Mouse (Mus musculus): ENCODE measurements around the gene 4933411K16Rik. TPM values are rescaled to one million over a fixed set of nuclear protein-coding genes. Genes with fewer than 3 reads are reported as not detected.

The 4933411K16Rik gene
- total and polyA plus RNA-seq, 3 experiments, result 0.10 TPM; not detected in 2

DNA sequence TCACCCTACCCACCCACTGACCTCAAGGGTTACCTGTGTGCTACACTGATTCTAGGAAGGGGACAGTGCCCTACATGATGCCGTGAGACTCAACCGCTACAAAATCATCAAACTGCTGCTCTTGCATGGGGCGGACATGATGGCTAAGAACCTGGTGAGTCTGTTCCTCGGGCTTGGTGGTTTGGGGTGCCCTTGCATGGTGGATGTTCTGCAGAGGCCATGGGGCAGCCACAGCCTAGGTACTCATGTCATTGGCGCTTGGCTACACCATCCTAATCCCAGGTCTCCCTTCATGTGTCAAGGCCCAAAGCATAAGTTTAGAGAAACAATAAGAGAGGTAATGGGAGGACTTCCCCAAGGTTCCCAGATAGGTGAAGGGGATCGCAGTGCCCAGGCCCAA is 8.1 kb upstream of the 4933411K16Rik start:
- Histone ChIP-seq H3K9me3 (replicated peaks; ENCODE audit: insufficient read depth, low read length) (no peaks in the 10 kb centered on the region), H3K9ac (ENCODE audit: control insufficient read depth, low read depth, low read length, poor library complexity, severe bottlenecking) (no peak overlapping the region), H3K36me3 (ENCODE audit: control insufficient read depth in 1 of 2, insufficient read depth in 2 of 2, low read length in 2 of 2) (no peaks in the 10 kb centered on the region), H3K27me3 (ENCODE audit: control insufficient read depth in 1 of 2, insufficient read depth in 2 of 2, low read length in 2 of 2) (peaks cover 5 to 8% of the 10 kb centered on the region in 2 experiments), H3K79me2 (ENCODE audit: control insufficient read depth, insufficient read depth, low read length, poor library complexity) (no peaks in the 10 kb centered on the region), H3K4me1 (ENCODE audit: control insufficient read depth in 1 of 2, insufficient read depth in 2 of 2, low read length in 2 of 2) (peaks cover 0 to 8% of the 10 kb centered on the region in 2 experiments; a peak in 2 of 4 replicates), H3K4me3 (ENCODE audit: control insufficient read depth in 1 of 2, insufficient read depth in 1 of 2, low read depth in 2 of 2, low read length in 2 of 2) (no peak overlapping the region), H3K27ac (ENCODE audit: control insufficient read depth, low read depth, low read length) (no peak overlapping the region)
- no peak for TF ChIP-seq BHLHE40 (IDR thresholded peaks at IDR 0.05; ENCODE audit: borderline replicate concordance, low read depth, low read length)
- TF ChIP-seq RAD21 (IDR thresholded peaks at IDR 0.05; ENCODE audit: low read depth, low read length), result no peak
- TF ChIP-seq MAFK (IDR thresholded peaks at IDR 0.05; ENCODE audit: borderline replicate concordance, low read depth, low read length), result no peak
- TF ChIP-seq MYC (IDR thresholded peaks at IDR 0.05; ENCODE audit: low read depth, low read length), result no peak
- no peak for DNase-seq (ENCODE audit: low read depth, low spot score)

- peaks cover 1 to 4% of the 10 kb centered on the region in 2 experiments for H3K27me3 ChIP-seq (ENCODE audit: control insufficient read depth in 1 of 2, insufficient read depth in 2 of 2, low read length in 2 of 2)
- no peaks in the 10 kb centered on the region for H3K79me2 ChIP-seq (ENCODE audit: control insufficient read depth, insufficient read depth, low read length, poor library complexity)
- peak within 1 kb of the TSS; percentile 50 for H3K9ac ChIP-seq (ENCODE audit: control insufficient read depth, low read depth, low read length, poor library complexity, severe bottlenecking)
- H3K27ac ChIP-seq (ENCODE audit: control insufficient read depth, low read depth, low read length), result no peak within 1 kb of the TSS
- peak within 1 kb of the TSS; percentile 51 to 53 for H3K4me3 ChIP-seq (ENCODE audit: control insufficient read depth in 1 of 2, insufficient read depth in 1 of 2, low read depth in 2 of 2, low read length in 2 of 2)
- no peaks in the 10 kb centered on the region for H3K9me3 ChIP-seq (replicated peaks; ENCODE audit: insufficient read depth, low read length)
- H3K36me3 ChIP-seq (ENCODE audit: control insufficient read depth in 1 of 2, insufficient read depth in 2 of 2, low read length in 2 of 2), result no peaks in the 10 kb centered on the region
- TF ChIP-seq NRF1 (IDR thresholded peaks at IDR 0.05; ENCODE audit: insufficient read depth, low read depth, low read length, poor library complexity, severe bottlenecking), result no peak
- no peak for TF ChIP-seq ZMIZ1 (IDR thresholded peaks at IDR 0.05; ENCODE audit: low read depth, low read length)
- peak; percentile 36; the same call in 1 of the 2 replicates for TF ChIP-seq TBP (IDR thresholded peaks at IDR 0.05; ENCODE audit: low read depth, low read length)
- no peak for TF ChIP-seq CHD2 (IDR thresholded peaks at IDR 0.05; ENCODE audit: low read length)
- TF ChIP-seq CTCF (IDR thresholded peaks at IDR 0.05 in 2 of 3, conservative IDR thresholded peaks at IDR 0.05 in 1 of 3; ENCODE audit: control insufficient read depth in 1 of 3, insufficient read depth in 1 of 3, low read depth in 2 of 3, low read length in 3 of 3, poor library complexity in 1 of 3, severe bottlenecking in 1 of 3), result peak; percentile 86 to 98 (median 87)
- TF ChIP-seq SMC3 (IDR thresholded peaks at IDR 0.05; ENCODE audit: low read depth, low read length), result peak; percentile 96
- TF ChIP-seq ZC3H11A (IDR thresholded peaks at IDR 0.05; ENCODE audit: low read depth, low read length), result peak; percentile 69
- peak; percentile 72 for TF ChIP-seq RAD21 (IDR thresholded peaks at IDR 0.05; ENCODE audit: low read depth, low read length)
- TF ChIP-seq USF1 (IDR thresholded peaks at IDR 0.05; ENCODE audit: low read depth, low read length), result peak; percentile 96
- peak; percentile 71 for TF ChIP-seq HCFC1 (IDR thresholded peaks at IDR 0.05; ENCODE audit: low read depth, low read length)
- no peak for TF ChIP-seq GABPA (IDR thresholded peaks at IDR 0.05; ENCODE audit: low read depth, low read length)
- peak; percentile 93 for TF ChIP-seq SIN3A (IDR thresholded peaks at IDR 0.05; ENCODE audit: low read length)
- TF ChIP-seq JUND (IDR thresholded peaks at IDR 0.05; ENCODE audit: low read depth, low read length), result no peak
- no peak for TF ChIP-seq MYB (IDR thresholded peaks at IDR 0.05; ENCODE audit: low read depth, low read length)
- no peak for TF ChIP-seq E2F4 (IDR thresholded peaks at IDR 0.05; ENCODE audit: borderline replicate concordance, low read depth, low read length)
- TF ChIP-seq MYC (IDR thresholded peaks at IDR 0.05; ENCODE audit: low read depth, low read length), result peak; percentile 97
- no peak for TF ChIP-seq UBTF (IDR thresholded peaks at IDR 0.05; ENCODE audit: borderline replicate concordance, insufficient read depth, low read depth, low read length)
- TF ChIP-seq ETS1 (IDR thresholded peaks at IDR 0.05; ENCODE audit: low read depth, low read length), result peak; percentile 60
- peak; percentile 94 for TF ChIP-seq MXI1 (IDR thresholded peaks at IDR 0.05; ENCODE audit: low read depth, low read length)
- peak; percentile 46 to 80; a peak in 3 of 4 replicates for TF ChIP-seq USF2 (IDR thresholded peaks at IDR 0.05; ENCODE audit: borderline replicate concordance in 1 of 2, insufficient read depth in 1 of 2, low read depth in 1 of 2, low read length in 2 of 2)
- peak; percentile 40; the same call in 1 of the 2 replicates for TF ChIP-seq ZNF384 (IDR thresholded peaks at IDR 0.05; ENCODE audit: low read depth, low read length)
- TF ChIP-seq ELF1 (IDR thresholded peaks at IDR 0.05; ENCODE audit: low read depth, low read length), result peak; percentile 46; the same call in 1 of the 2 replicates
- TF ChIP-seq RCOR1 (IDR thresholded peaks at IDR 0.05; ENCODE audit: low read depth, low read length), result peak; percentile 67
- TF ChIP-seq TAL1 (IDR thresholded peaks at IDR 0.05; ENCODE audit: low read length), result no peak
- TF ChIP-seq BHLHE40 (IDR thresholded peaks at IDR 0.05; ENCODE audit: borderline replicate concordance, low read depth, low read length), result peak; percentile 100
- peak; percentile 99 for TF ChIP-seq MAX (IDR thresholded peaks at IDR 0.05; ENCODE audit: low read length)
- peak; percentile 97 for DNase-seq (ENCODE audit: low read depth, low spot score)
- H3K4me1 ChIP-seq (ENCODE audit: control insufficient read depth in 1 of 2, insufficient read depth in 2 of 2, low read length in 2 of 2), result peaks cover 0 to 8% of the 10 kb centered on the region in 2 experiments; a peak in 2 of 4 replicates
Measured at GRCm38 (mm10) chr19:42045269-42046102, 6.6 kb upstream of the 4933411K16Rik start, which contains the start of gene Hoga1. Hoga1 (plus strand) TSS chr19:42045610.

All from MEL (cell line).